Mouse (Mus musculus) left cerebral cortex, adult 11 months (tissue): ENCODE results near the gene Chst3.
"Not testable (repeated sequence)": the region's sequence is repeated elsewhere in the genome, so short reads cannot be mapped to it uniquely, and the experiment has no call there.

ENCODE experiments used
- DNase-seq: peaks from one replicate; pipeline ENCODE4 v3.0.0; 2022; ENCODE audit warnings: low spot score

Gene Chst3

GRCm38 (mm10) chr10:60234006-60234405 lies 14.9 kb upstream of the Chst3 start:
- DNase-seq = no peak

DNA sequence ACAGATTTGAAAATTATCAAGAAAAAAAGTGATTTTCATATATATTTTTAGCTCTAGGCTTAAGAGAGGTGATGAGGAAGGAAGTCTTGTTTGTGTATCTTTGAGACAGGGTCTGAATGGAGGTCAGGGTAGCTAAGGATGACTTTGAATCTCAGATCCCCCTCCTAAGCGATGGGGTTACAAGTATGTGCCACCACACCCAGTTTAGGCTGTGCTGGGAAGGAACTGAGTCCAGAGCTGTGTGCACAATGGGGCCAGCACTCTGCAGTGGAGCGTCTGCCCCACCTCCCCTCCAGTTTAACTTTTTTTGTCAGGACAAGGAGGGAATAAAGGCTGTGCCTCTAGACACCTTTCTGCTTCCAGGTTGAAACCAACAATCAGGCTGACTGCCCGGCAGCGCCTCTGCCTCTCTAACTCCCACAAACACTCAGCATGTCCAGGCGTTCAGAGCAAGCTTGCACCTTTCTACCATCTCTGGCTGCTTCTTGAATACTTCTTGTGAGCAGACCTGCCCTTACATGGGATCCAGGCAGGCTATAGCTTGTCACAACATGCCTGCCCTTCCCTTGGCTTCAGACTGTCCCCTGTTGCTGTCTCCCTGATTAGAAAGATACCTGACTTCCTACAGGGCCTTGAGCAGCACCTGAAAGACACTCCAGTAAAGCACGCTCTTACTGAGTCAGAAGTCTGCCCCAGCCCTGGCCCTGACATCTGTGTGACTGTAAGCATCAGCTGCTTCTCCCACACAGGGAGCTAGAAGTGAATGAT lies 11.4 kb upstream of the Chst3 start:
- DNase-seq = no peak

- no peak for DNase-seq
Measured at GRCm38 (mm10) chr10:60229113-60229512, 10.1 kb upstream of the Chst3 start.

- DNase-seq = no peak
Measured at GRCm38 (mm10) chr10:60227666-60228065, 8.6 kb upstream of the Chst3 start.

DNA sequence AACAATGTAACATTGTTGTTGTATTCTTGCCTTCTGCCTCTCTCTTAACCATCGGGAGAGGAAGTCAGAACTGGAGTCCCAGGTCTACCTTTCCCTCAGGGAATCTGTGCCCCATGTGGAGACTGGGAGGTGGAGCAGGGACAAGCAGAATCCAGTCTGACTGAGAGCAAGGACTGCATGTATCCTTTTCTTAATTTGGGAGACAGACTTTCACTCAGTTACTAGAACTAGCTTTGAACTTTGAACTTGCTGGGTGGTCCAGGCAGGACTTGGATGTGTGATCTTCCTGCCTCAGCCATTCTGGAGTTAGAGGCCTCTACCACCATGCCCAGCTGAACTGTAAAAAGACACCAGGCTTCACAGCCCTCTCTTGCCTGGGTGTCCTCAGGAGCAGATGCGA lies 5.5 kb upstream of the Chst3 start:
- no peak for DNase-seq

DNA sequence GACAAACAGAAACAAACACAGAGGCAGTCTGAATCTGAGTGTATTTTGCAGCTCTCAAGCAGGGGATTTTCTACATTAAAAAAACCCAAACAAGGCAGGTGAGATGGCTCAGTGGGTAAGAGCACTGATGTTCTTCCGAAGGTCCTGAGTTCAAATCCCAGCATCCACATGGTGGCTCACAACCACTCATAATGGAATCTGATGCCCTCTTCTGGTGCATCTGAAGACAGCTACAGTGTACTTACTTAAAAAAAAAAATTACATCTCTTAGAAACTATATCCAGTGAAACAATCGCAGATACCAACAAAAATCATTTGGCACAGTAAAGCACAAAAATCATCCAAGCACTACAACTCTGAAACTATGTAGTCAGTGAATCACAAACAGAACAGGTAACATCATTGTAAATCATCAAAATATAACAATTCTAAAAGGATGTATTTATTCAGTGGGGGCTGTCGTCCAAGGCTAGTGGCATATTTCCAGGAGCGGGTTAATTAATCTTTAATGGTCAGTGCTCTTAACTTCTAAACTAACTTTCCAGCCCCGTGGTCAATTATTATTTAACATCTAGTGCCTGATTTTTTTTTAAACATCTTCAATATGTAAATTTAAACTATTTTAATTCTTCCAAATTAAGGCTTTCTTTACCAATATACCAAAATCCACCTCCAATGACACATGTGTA lies 2.7 kb upstream of the Chst3 start:
- not testable (repeated sequence) for DNase-seq

DNA sequence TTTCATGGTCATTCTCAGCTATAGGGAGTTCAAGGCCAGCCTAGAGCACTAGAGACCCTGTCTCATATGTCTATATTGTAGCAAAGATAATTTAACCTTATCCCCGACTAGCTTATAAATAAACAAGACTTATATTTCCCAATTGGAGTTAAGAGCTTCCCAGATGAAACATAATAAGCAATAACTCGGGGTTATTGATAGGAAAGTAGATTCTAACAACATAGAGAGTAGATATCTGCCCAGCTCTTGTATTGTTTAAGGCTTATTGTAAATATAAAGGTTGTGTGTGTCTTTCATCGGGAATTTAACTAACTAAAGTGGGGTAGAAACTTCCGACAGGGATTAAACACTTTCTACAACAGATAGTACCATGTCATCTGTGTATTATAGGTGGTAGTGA lies 1.5 kb upstream of the Chst3 start:
- no peak for DNase-seq

- DNase-seq = no peak
Measured at GRCm38 (mm10) chr10:60220042-60220523, 1.0 kb upstream of the Chst3 start.

DNA sequence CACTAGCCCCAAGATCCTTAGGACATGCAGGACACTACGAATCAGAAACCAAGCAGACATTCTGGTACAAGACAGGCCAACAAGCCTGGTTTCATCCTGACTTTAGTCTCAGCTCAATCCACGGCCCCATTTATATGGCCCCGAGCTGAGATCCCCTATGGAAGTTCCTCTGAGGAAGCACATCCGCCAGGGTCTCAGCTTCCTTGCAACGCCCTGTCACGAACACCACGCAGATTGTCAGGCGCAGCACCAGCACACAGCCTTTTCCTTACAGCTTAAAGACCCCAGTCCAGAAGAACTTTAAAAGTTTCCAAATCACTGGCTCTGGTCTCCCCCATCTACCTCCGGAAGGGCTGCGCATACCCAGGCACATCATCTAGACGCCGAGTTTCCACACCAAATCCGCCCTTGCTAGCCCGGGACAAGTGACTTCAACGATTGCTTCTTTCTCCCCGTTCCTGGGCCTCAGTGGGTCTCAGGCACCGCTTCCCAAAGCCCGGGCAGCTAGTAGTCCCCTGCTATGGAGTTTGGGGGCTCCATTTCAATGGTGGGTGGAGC lies 948 bp downstream of the Chst3 start:
- DNase-seq = no peak

DNA sequence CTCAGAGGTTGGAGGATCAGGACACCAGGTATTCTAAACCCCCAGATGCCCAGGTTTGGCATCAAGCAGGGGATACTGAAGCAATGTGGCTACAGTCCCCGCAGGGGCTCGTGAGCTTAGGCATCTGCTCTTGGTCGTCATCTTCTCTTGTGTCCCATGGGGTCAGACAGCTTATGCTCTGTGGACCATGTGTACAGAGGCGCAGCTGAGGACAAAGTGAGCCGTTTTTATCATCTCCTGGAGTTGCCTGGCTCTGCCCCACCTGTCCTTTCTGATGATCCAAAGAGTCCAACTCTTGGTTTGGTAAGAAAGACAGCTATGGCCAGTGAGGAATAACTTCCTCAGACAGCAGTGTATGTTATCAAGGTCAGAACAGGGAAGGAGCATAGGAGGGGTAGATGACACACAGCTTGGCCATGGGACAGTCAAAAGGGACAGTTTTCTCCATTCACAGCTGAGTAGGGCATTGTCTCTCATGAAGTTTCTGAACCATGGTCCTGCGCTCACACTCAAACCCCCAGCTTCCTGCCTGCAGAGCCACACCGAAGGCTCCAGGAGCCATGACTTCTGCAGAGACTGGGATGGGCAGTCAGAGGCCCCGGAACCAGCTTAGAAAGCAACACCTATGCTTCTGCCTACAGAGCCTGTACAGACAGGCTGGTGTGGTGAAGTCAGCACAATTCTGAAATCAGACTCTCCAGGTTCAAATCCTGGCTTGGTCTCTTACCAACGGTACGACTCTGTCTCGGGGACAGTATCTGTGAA lies 2.5 kb downstream of the Chst3 start:
- DNase-seq = no peak

GRCm38 (mm10) chr10:60215077-60215960 lies 3.7 kb downstream of the Chst3 start:
- no peak for DNase-seq

DNA sequence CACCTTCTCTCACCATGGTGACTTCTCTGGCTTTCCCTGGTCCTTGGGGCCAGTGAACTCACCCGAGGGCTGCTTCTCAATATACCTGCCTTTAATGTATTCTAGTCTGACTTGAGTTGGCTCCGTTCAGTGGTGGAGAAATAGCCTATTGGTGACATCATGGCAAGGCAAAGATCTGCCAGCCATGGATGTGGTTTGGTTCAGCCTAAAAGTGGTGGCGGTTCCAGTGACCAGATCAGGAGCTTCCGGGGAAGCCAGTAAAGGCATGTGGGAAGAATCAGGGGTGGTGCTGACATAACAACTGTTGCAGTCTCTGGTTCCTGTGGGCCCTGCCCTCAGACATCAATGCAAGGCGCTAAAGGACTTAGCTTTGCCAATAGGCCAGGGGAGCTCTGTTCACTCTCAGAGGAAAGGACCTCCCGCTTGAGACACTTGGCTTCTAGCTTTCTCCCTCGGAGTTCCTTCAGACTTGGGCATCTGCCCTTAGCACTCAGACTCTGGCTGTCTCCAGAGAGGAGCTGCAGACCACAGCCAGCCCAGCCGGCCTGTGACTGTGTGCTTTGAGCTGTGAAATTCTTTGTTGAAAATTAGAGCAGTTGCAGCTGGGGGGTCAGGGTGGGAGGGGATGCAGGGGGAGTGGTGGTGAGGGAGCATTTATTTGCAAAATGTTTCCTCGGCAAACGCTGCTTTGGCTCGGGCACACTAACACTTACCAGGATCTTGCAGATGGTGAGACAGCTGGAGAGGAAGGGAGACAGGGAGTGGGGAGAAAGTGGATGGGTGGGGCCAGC lies 6.3 kb downstream of the Chst3 start:
- DNase-seq = no peak

DNA sequence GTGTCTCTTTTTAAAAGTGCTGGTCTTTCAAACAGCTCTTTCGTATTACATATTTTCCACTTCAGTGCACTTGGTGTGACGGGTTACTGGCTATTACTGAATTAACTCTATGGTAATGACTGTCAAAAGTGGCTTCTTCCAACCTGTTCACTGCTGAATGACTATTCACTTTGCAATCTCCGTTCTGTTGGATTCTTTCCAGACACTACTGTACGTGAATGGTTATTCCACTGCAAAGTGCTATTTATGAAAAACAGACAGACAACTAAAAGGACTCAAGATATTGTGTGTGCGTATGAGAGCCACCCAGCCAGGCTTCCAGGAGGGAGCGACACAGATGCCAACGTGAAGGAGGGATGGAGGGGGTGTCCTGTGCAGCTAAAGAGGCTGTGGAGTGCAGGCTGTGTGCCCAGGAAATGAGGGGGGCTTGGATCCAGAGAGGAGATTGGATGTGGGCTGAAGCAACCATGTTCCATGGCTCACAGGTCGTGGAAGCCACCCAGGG lies 7.5 kb downstream of the Chst3 start:
- DNase-seq = no peak

DNA sequence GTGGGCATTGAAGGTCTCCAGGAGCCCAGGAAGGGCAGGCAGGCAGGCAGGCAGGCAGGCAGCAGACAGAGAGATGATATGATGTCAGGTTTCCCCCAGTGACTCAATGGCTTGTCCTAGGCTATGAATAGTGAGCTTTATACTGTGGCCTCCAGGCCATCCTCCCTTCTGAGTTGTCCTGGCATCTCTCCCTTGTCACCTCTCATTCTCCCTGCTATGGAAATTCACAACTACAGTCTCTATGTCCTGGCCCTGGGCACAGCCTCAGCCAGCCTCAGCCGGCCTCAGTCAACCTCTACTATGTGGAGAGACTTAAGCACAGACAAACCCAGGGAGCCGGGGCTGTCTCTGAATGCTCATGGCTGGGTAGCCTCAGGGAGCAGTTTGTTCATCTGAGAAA lies 8.6 kb downstream of the Chst3 start:
- DNase-seq = no peak

DNA sequence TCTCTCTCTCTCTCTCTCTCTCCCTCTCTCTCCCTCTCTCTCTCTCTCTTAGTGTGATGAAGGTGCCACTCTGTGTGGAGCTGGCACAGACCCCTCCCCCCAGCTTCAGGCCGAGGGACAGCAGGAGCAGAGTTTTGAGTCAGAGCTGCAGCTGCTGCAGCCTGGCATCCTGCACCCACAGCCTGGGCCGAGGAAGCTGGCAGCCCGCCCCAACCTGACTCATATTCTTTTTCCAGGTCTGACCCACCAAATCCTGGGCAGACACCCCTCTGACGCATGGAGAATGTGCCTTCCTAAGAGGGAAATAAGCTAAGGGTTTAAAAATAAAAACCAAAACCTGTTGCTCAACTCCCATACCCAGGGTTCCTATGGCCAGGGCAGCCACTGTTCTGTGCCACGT lies 9.8 kb downstream of the Chst3 start:
- peak; percentile 70 for DNase-seq

- no peak for DNase-seq
Measured at GRCm38 (mm10) chr10:60207166-60207705, 11.8 kb downstream of the Chst3 start.

DNA sequence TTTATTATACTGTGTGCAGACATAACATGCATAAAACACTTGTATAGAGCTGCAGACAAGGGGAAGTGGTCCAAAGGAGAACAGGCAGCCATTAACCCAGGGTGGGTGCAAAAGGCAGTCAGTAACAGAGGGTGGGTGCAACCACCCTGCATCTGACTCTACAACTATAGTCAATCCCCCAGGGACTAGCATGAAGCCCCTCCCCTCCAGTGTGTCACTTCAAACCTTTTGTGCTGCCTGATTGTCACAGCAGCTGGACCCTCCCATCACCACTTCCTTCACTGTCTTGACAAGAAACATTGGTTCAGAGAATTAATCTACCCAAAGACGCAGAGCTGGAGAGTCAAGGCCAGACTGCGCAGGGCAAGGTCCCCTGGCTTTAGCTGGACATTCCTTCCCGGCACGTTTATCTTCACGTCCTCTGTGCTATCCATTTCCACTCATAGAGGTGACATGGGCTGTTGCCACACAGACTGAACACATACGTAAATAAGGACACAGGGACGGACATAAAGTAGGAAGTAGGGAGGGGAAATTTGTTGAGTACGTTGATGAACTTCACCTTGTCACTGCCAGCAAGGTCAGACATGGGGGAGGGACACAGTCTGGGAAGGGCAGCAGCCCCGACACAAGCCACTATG lies 13.3 kb downstream of the Chst3 start:
- no peak for DNase-seq

DNA sequence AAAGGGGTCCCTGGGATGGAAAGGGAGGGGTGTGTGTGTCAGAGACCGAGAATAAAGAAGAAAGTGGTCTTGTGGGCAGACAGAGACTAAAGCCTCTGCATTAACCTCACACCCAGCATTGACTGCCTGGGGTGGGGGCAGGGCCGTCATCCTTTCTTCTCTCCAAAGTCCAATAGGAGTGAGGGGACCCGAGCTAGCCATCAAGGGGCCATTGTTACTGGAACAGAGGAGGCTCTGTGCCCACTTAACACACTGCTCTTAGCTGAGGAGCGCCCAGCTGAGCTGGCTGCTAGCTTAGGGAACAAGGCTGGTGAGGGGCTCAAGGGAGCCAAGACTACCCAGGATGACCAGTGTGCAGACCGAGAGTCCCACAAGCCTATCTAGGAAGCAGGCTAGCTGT lies 16.3 kb downstream of the Chst3 start:
- no peak for DNase-seq

GRCm38 (mm10) chr10:60200996-60201395 lies 18.1 kb downstream of the Chst3 start:
- DNase-seq = no peak

DNA sequence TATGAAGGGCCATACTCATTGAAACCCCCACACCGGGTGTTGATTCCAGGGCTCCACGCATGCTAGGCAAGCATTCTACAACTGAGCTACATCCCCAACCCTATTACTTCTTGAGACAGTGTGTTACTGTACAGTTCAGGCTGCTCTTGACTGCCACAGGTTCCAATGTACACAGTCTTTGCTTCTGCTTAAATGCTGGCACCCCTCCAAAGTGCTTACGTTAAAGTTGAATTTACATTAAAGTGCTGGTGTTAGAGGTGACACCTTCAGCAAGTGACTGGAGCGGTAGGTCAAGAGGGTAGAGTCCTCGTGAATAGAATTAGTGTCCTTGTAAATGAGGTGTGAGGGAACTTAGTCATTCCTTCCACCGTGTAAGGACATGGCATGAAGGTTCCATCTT lies 19.7 kb downstream of the Chst3 start:
- no peak for DNase-seq
